Mouse (Mus musculus): Measurements from ENCODE around the gene Farsa. TPM values are rescaled to one million over a fixed set of nuclear protein-coding genes. Genes with fewer than 3 reads are reported as not detected.
A peak's percentile ranks its signal among the peaks of the same experiment; 100 is the strongest.

The Farsa gene
- total RNA-seq, 2 experiments from 2014 or later, result 51.2 to 52.7 TPM

GRCm38 (mm10) chr8:84834866-84835855 lies 21.6 kb upstream of the Farsa start:
- DNase-seq, result peak; percentile 87 to 88

- no peak for DNase-seq
These were observed 19.5 kb upstream of the Farsa start for GRCm38 (mm10) chr8:84837149-84837911.

GRCm38 (mm10) chr8:84837912-84838470 lies 18.8 kb upstream of the Farsa start:
- no peak for DNase-seq

GRCm38 (mm10) chr8:84838513-84838912 lies 18.3 kb upstream of the Farsa start:
- DNase-seq, result no peak

- DNase-seq, result no peak
These were observed 17.4 kb upstream of the Farsa start for GRCm38 (mm10) chr8:84839411-84839810.

GRCm38 (mm10) chr8:84839875-84840247 lies 16.9 kb upstream of the Farsa start:
- no peak for DNase-seq

- DNase-seq, result peak; percentile 90 to 91
These were observed 16.4 kb upstream of the Farsa start, which contains the start of gene Rad23a for GRCm38 (mm10) chr8:84840248-84840999. TSS of gene Rad23a (minus strand) at chr8:84840665.

GRCm38 (mm10) chr8:84841514-84841913 lies 15.3 kb upstream of the Farsa start:
- DNase-seq, result no peak

- no peak for DNase-seq
These were observed 12.3 kb upstream of the Farsa start for GRCm38 (mm10) chr8:84844397-84845070.

- DNase-seq, result no peak
These were observed 11.3 kb upstream of the Farsa start for GRCm38 (mm10) chr8:84845355-84846093.

- DNase-seq, result peak in 1 of 2 experiments; percentile 46
These were observed 10.6 kb upstream of the Farsa start for GRCm38 (mm10) chr8:84846094-84846721.

- DNase-seq, result peak; percentile 100
These were observed 9.8 kb upstream of the Farsa start, which contains the start of gene Calr for GRCm38 (mm10) chr8:84846722-84847572. TSS of gene Calr (minus strand) at chr8:84846934.

- no peak for DNase-seq
These were observed 8.9 kb upstream of the Farsa start for GRCm38 (mm10) chr8:84847684-84848435.

GRCm38 (mm10) chr8:84856434-84856833 lies 355 bp upstream of the Farsa start:
- DNase-seq, result no peak

- DNase-seq, result peak in 1 of 2 experiments; percentile 37
These were observed 14.9 kb downstream of the Farsa start, which contains the start of gene Syce2 for GRCm38 (mm10) chr8:84871376-84872308. TSS of gene Syce2 (plus strand) at chr8:84872111.

- DNase-seq, result no peak
These were observed 15.6 kb downstream of the Farsa start for GRCm38 (mm10) chr8:84872309-84872965.

GRCm38 (mm10) chr8:84873016-84873415 lies 16.2 kb downstream of the Farsa start:
- no peak for DNase-seq

All from layer of hippocampus, postnatal 36 days (tissue).